Mouse (Mus musculus) hindbrain, embryonic 12.5 days (tissue): Measurements from ENCODE around the gene Lsm14a. TPM values are rescaled to one million over a fixed set of nuclear protein-coding genes. Genes with fewer than 3 reads are reported as not detected.
A peak's percentile ranks its signal among the peaks of the same experiment; 100 is the strongest.

Source experiments
- ATAC-seq: fragments of 200-750 bp; cut with Nextera tagmentation; 2 replicates; pipeline ENCODE4 v1.8.0; 2017; ENCODE audit warnings: moderate TSS enrichment; ENCODE audit not compliant: low FRiP score
- H3K27ac ChIP-seq: fragments of 300-500 bp; sonication (generic); 2 replicates; pipeline ENCODE4 v1.5.1; 2016; ENCODE audit warnings: mild to moderate bottlenecking
- H3K27me3 ChIP-seq: fragments of 300-500 bp; sonication (generic); 2 replicates; pipeline ENCODE4 v1.6.1; 2016; ENCODE audit warnings: mild to moderate bottlenecking
- H3K36me3 ChIP-seq: fragments of 300-500 bp; sonication (generic); 2 replicates; pipeline ENCODE4 v1.6.1; 2016; ENCODE audit warnings: mild to moderate bottlenecking
- H3K4me1 ChIP-seq: fragments of 300-500 bp; sonication (generic); 2 replicates; pipeline ENCODE4 v1.6.1; 2016
- H3K4me2 ChIP-seq: fragments of 300-500 bp; sonication (generic); replicated peaks from 2 replicates; pipeline ENCODE4 v1.6.1; 2016; ENCODE audit warnings: mild to moderate bottlenecking
- H3K4me3 ChIP-seq: fragments of 300-500 bp; sonication (generic); 2 replicates; pipeline ENCODE4 v1.5.1; 2016; ENCODE audit warnings: mild to moderate bottlenecking
- H3K9ac ChIP-seq: fragments of 300-500 bp; sonication (generic); 2 replicates; pipeline ENCODE4 v1.6.1; 2016; ENCODE audit warnings: mild to moderate bottlenecking, moderate library complexity
- H3K9me3 ChIP-seq: fragments of 300-500 bp; sonication (generic); replicated peaks from 2 replicates; pipeline ENCODE4 v1.6.1; 2016; ENCODE audit warnings: mild to moderate bottlenecking
- WGBS: fragments of 180-500 bp; shearing (Covaris S2); methylation state at CpG from one replicate; pipeline ENCODE4 v1.1.7; 2016; 5-methylcytosine and 5-hydroxymethylcytosine counted together
- polyA plus RNA-seq: library from polyadenylated mRNA; unstranded; fragments of >200 nt; fragmentation: Nextera tagmentation; extraction: Ambion mirVana; gene quantifications from 2 replicates; pipeline ENCODE4 v1.2.1, GENCODE M21; 2016

Lsm14a gene
- polyA plus RNA-seq, 1 experiment from 2014 or later, result 91.6 TPM

GRCm38 (mm10) chr7:34324005-34324404, 69.1 kb downstream of the Lsm14a start:
- ATAC-seq, result no peak
- WGBS, result 91% methylated on average over 2 of the region's 2 CpGs
- no peak overlapping the region for H3K4me2 ChIP-seq
- no peaks in the 10 kb centered on the region for H3K27me3 ChIP-seq
- no peak overlapping the region for H3K27ac ChIP-seq
- no peak overlapping the region for H3K4me3 ChIP-seq
- no peaks in the 10 kb centered on the region for H3K4me1 ChIP-seq
- no peaks in the 10 kb centered on the region for H3K36me3 ChIP-seq
- H3K9ac ChIP-seq, result no peak overlapping the region
- no peaks in the 10 kb centered on the region for H3K9me3 ChIP-seq

- Histone ChIP-seq H3K9me3 (no peaks in the 10 kb centered on the region), H3K4me2 (no peak overlapping the region), H3K27me3 (no peaks in the 10 kb centered on the region), H3K27ac (no peak overlapping the region), H3K36me3 (no peaks in the 10 kb centered on the region), H3K4me3 (no peak overlapping the region), H3K4me1 (no peaks in the 10 kb centered on the region), H3K9ac (no peak overlapping the region)
- no peak for ATAC-seq
- 82% methylated on average over 8 of the region's 8 CpGs for WGBS
Measured at GRCm38 (mm10) chr7:34323351-34323750, 69.8 kb downstream of the Lsm14a start.

- Histone ChIP-seq H3K9me3 (no peaks in the 10 kb centered on the region), H3K4me2 (no peak overlapping the region), H3K4me1 (no peaks in the 10 kb centered on the region), H3K27ac (no peak overlapping the region), H3K4me3 (no peak overlapping the region), H3K27me3 (no peaks in the 10 kb centered on the region), H3K9ac (no peak overlapping the region), H3K36me3 (no peaks in the 10 kb centered on the region)
- ATAC-seq, result no peak
- 93% methylated on average over 4 of the region's 4 CpGs for WGBS
Measured at GRCm38 (mm10) chr7:34321958-34322357, 71.2 kb downstream of the Lsm14a start.

GRCm38 (mm10) chr7:34321119-34321518, 72.0 kb downstream of the Lsm14a start:
- H3K4me2 ChIP-seq, result no peak overlapping the region
- H3K9me3 ChIP-seq, result no peaks in the 10 kb centered on the region
- H3K4me1 ChIP-seq, result no peaks in the 10 kb centered on the region
- H3K27me3 ChIP-seq, result no peaks in the 10 kb centered on the region
- H3K9ac ChIP-seq, result no peak overlapping the region
- WGBS, result 77% methylated on average over 5 of the region's 5 CpGs
- H3K4me3 ChIP-seq, result no peak overlapping the region
- H3K36me3 ChIP-seq, result no peaks in the 10 kb centered on the region
- no peak overlapping the region for H3K27ac ChIP-seq
- no peak for ATAC-seq

GRCm38 (mm10) chr7:34319957-34320356, 73.2 kb downstream of the Lsm14a start:
- Histone ChIP-seq H3K4me3 (no peak overlapping the region), H3K36me3 (no peaks in the 10 kb centered on the region), H3K27ac (no peak overlapping the region; the same call in 1 of the 2 replicates), H3K4me2 (no peak overlapping the region), H3K9ac (no peak overlapping the region), H3K27me3 (no peaks in the 10 kb centered on the region), H3K4me1 (no peaks in the 10 kb centered on the region), H3K9me3 (no peaks in the 10 kb centered on the region)
- 21% methylated on average over 3 of the region's 3 CpGs for WGBS
- peak; percentile 60; the same call in 1 of the 2 replicates for ATAC-seq

GRCm38 (mm10) chr7:34319123-34319522, 74.0 kb downstream of the Lsm14a start:
- no peaks in the 10 kb centered on the region for H3K36me3 ChIP-seq
- ATAC-seq, result no peak
- H3K27ac ChIP-seq, result no peak overlapping the region
- H3K9ac ChIP-seq, result no peak overlapping the region
- WGBS, result 94% methylated on average over 2 of the region's 2 CpGs
- no peaks in the 10 kb centered on the region for H3K9me3 ChIP-seq
- no peaks in the 10 kb centered on the region for H3K4me1 ChIP-seq
- no peaks in the 10 kb centered on the region for H3K27me3 ChIP-seq
- no peak overlapping the region for H3K4me3 ChIP-seq
- H3K4me2 ChIP-seq, result no peak overlapping the region

- Histone ChIP-seq H3K36me3 (no peaks in the 10 kb centered on the region), H3K4me1 (no peaks in the 10 kb centered on the region), H3K4me3 (no peak overlapping the region), H3K4me2 (no peak overlapping the region), H3K9me3 (no peaks in the 10 kb centered on the region), H3K27ac (no peak overlapping the region), H3K9ac (no peak overlapping the region), H3K27me3 (no peaks in the 10 kb centered on the region)
- 70% methylated on average over 7 of the region's 7 CpGs for WGBS
- no peak for ATAC-seq
Measured at GRCm38 (mm10) chr7:34317901-34318476, 75.1 kb downstream of the Lsm14a start.

- peak within 1 kb of the TSS; percentile 95 for H3K9ac ChIP-seq
- WGBS, result under 1% methylated on average over 40 of the region's 41 CpGs
- H3K4me3 ChIP-seq, result peak within 1 kb of the TSS; percentile 99
- H3K27me3 ChIP-seq, result no peaks in the 10 kb centered on the region
- peak within 1 kb of the TSS; percentile 75 for H3K4me2 ChIP-seq
- no peaks in the 10 kb centered on the region for H3K9me3 ChIP-seq
- H3K4me1 ChIP-seq, result peaks cover 3% of the 10 kb centered on the region; the same call in 1 of the 2 replicates
- H3K36me3 ChIP-seq, result no peaks in the 10 kb centered on the region
- peak; percentile 96 for ATAC-seq
- H3K27ac ChIP-seq, result peak within 1 kb of the TSS; percentile 91
Measured at GRCm38 (mm10) chr7:34313443-34313875, 79.7 kb downstream of the Lsm14a start, which contains the start of gene 4931406P16Rik. 4931406P16Rik (minus strand) TSS chr7:34313551.

GRCm38 (mm10) chr7:34312786-34313442, 80.2 kb downstream of the Lsm14a start:
- Histone ChIP-seq H3K9ac (peak overlapping the region; percentile 95), H3K4me3 (peak overlapping the region; percentile 99), H3K27ac (peak overlapping the region; percentile 91), H3K36me3 (no peaks in the 10 kb centered on the region), H3K4me1 (peaks cover 3% of the 10 kb centered on the region; the same call in 1 of the 2 replicates), H3K4me2 (peak overlapping the region; percentile 75), H3K9me3 (no peaks in the 10 kb centered on the region), H3K27me3 (no peaks in the 10 kb centered on the region)
- under 1% methylated on average over 65 of the region's 73 CpGs for WGBS
- peak; percentile 92 for ATAC-seq

- Histone ChIP-seq H3K27me3 (no peaks in the 10 kb centered on the region), H3K9ac (no peak overlapping the region), H3K4me3 (no peak overlapping the region), H3K4me2 (no peak overlapping the region), H3K27ac (no peak overlapping the region), H3K36me3 (no peaks in the 10 kb centered on the region), H3K4me1 (peaks cover 3% of the 10 kb centered on the region; the same call in 1 of the 2 replicates), H3K9me3 (no peaks in the 10 kb centered on the region)
- ATAC-seq, result no peak
- WGBS, result 79% methylated on average over 5 of the region's 5 CpGs
Measured at GRCm38 (mm10) chr7:34309186-34309764, 83.8 kb downstream of the Lsm14a start.

GRCm38 (mm10) chr7:34308586-34308985, 84.5 kb downstream of the Lsm14a start:
- H3K4me3 ChIP-seq, result no peak overlapping the region
- ATAC-seq, result no peak
- no peak overlapping the region for H3K27ac ChIP-seq
- no peaks in the 10 kb centered on the region for H3K36me3 ChIP-seq
- H3K4me1 ChIP-seq, result peaks cover 3% of the 10 kb centered on the region; the same call in 1 of the 2 replicates
- H3K4me2 ChIP-seq, result no peak overlapping the region
- whole genome bisulfite sequencing, result 62% methylated on average over 5 of the region's 5 CpGs
- H3K9ac ChIP-seq, result no peak overlapping the region
- no peaks in the 10 kb centered on the region for H3K9me3 ChIP-seq
- H3K27me3 ChIP-seq, result no peaks in the 10 kb centered on the region

GRCm38 (mm10) chr7:34305454-34305853, 87.7 kb downstream of the Lsm14a start:
- WGBS, result 74% methylated on average over 4 of the region's 4 CpGs
- H3K27me3 ChIP-seq, result no peaks in the 10 kb centered on the region
- H3K36me3 ChIP-seq, result peaks cover 5% of the 10 kb centered on the region; the same call in 1 of the 2 replicates
- no peak for ATAC-seq
- no peak overlapping the region for H3K4me3 ChIP-seq
- no peaks in the 10 kb centered on the region; the same call in 1 of the 2 replicates for H3K4me1 ChIP-seq
- no peak overlapping the region for H3K4me2 ChIP-seq
- no peak overlapping the region for H3K9ac ChIP-seq
- H3K27ac ChIP-seq, result no peak overlapping the region
- H3K9me3 ChIP-seq, result no peaks in the 10 kb centered on the region
